Mouse (Mus musculus): ENCODE results near the gene Fam78b. TPM values are rescaled to one million over a fixed set of nuclear protein-coding genes. Genes with fewer than 3 reads are reported as not detected.

Gene Fam78b
- polyA plus RNA-seq, 1 experiment from 2014 or later, result 9.3 TPM

- H3K4me2 ChIP-seq, result no peak overlapping the region
- 80% methylated on average over 8 of the region's 8 CpGs for WGBS
- H3K27ac ChIP-seq (replicated peaks), result no peak overlapping the region
- no peak for ATAC-seq (ENCODE audit: low FRiP score)
- no peaks in the 10 kb centered on the region for H3K27me3 ChIP-seq (replicated peaks)
- no peak overlapping the region for H3K4me3 ChIP-seq (replicated peaks)
- no peaks in the 10 kb centered on the region for H3K36me3 ChIP-seq
- no peaks in the 10 kb centered on the region for H3K4me1 ChIP-seq
- H3K9ac ChIP-seq (replicated peaks), result no peak overlapping the region
- no peaks in the 10 kb centered on the region for H3K9me3 ChIP-seq (replicated peaks)
These were observed 100.8 kb downstream of the Fam78b start for GRCm38 (mm10) chr1:167102046-167102445.

GRCm38 (mm10) chr1:167102566-167102965 is 101.3 kb downstream of the Fam78b start:
- no peaks in the 10 kb centered on the region for H3K9me3 ChIP-seq (replicated peaks)
- H3K36me3 ChIP-seq, result no peaks in the 10 kb centered on the region
- WGBS, result 77% methylated on average over 9 of the region's 9 CpGs
- no peak overlapping the region for H3K27ac ChIP-seq (replicated peaks)
- no peaks in the 10 kb centered on the region for H3K4me1 ChIP-seq
- no peak overlapping the region for H3K9ac ChIP-seq (replicated peaks)
- no peak overlapping the region for H3K4me2 ChIP-seq
- no peaks in the 10 kb centered on the region for H3K27me3 ChIP-seq (replicated peaks)
- ATAC-seq (ENCODE audit: low FRiP score), result no peak
- no peak overlapping the region for H3K4me3 ChIP-seq (replicated peaks)

- no peak for ATAC-seq (ENCODE audit: low FRiP score)
- H3K9ac ChIP-seq (replicated peaks), result no peak overlapping the region
- no peak overlapping the region for H3K27ac ChIP-seq (replicated peaks)
- H3K4me2 ChIP-seq, result no peak overlapping the region
- H3K36me3 ChIP-seq, result no peaks in the 10 kb centered on the region
- H3K4me3 ChIP-seq (replicated peaks), result no peak overlapping the region
- H3K27me3 ChIP-seq (replicated peaks), result no peaks in the 10 kb centered on the region
- no peaks in the 10 kb centered on the region for H3K9me3 ChIP-seq (replicated peaks)
- H3K4me1 ChIP-seq, result no peaks in the 10 kb centered on the region
- 38% methylated on average over 5 of the region's 5 CpGs for WGBS
These were observed 103.9 kb downstream of the Fam78b start for GRCm38 (mm10) chr1:167104956-167105626.

- no peaks in the 10 kb centered on the region for H3K27me3 ChIP-seq (replicated peaks)
- no peak overlapping the region for H3K27ac ChIP-seq (replicated peaks)
- WGBS, result 87% methylated on average over 4 of the region's 4 CpGs
- no peaks in the 10 kb centered on the region for H3K9me3 ChIP-seq (replicated peaks)
- H3K4me2 ChIP-seq, result no peak overlapping the region
- no peak for ATAC-seq (ENCODE audit: low FRiP score)
- H3K4me3 ChIP-seq (replicated peaks), result no peak overlapping the region
- no peaks in the 10 kb centered on the region for H3K4me1 ChIP-seq
- H3K9ac ChIP-seq (replicated peaks), result no peak overlapping the region
- H3K36me3 ChIP-seq, result no peaks in the 10 kb centered on the region
These were observed 104.7 kb downstream of the Fam78b start for GRCm38 (mm10) chr1:167105916-167106315.

- 0 out of 2 replicates have a peak, but pooled peaks have one; percentile 21 for ATAC-seq (ENCODE audit: low FRiP score)
- Histone ChIP-seq H3K4me1 (no peaks in the 10 kb centered on the region), H3K9ac (replicated peaks) (no peak overlapping the region), H3K36me3 (no peaks in the 10 kb centered on the region), H3K9me3 (replicated peaks) (no peaks in the 10 kb centered on the region), H3K27ac (replicated peaks) (no peak overlapping the region), H3K4me3 (replicated peaks) (no peak overlapping the region), H3K27me3 (replicated peaks) (no peaks in the 10 kb centered on the region), H3K4me2 (no peak overlapping the region)
- 62% methylated on average over 8 of the region's 8 CpGs for WGBS
These were observed 107.8 kb downstream of the Fam78b start for GRCm38 (mm10) chr1:167108973-167109509.

- no peaks in the 10 kb centered on the region for H3K9me3 ChIP-seq (replicated peaks)
- WGBS, result 66% methylated on average over 4 of the region's 4 CpGs
- peaks cover 15% of the 10 kb centered on the region for H3K4me1 ChIP-seq
- no peak overlapping the region for H3K27ac ChIP-seq (replicated peaks)
- no peak overlapping the region for H3K4me3 ChIP-seq (replicated peaks)
- H3K4me2 ChIP-seq, result no peak overlapping the region
- H3K36me3 ChIP-seq, result no peaks in the 10 kb centered on the region
- H3K27me3 ChIP-seq (replicated peaks), result no peaks in the 10 kb centered on the region
- H3K9ac ChIP-seq (replicated peaks), result no peak overlapping the region
- ATAC-seq (ENCODE audit: low FRiP score), result no peak
These were observed 113.3 kb downstream of the Fam78b start for GRCm38 (mm10) chr1:167114363-167115050.

DNA sequence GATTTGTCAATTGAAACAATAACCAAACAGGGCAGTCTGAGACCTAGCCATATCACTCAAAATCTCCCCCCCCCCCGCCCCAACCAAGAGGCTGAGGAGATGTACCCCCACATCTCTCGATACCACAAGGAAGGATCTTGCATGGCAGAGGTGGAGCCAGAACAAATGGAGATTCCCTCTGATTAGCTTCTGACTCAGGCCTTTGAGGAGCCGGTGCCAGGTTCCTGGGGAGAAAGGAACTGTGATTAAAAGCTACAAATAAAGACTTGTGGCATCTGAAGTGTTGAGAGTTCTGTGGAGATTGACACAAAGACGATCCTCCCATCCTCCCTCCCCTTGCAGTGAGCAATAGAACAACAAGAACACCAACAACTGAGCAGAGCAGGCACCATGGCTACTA is 113.9 kb downstream of the Fam78b start:
- Histone ChIP-seq H3K27me3 (replicated peaks) (no peaks in the 10 kb centered on the region), H3K4me1 (peaks cover 18% of the 10 kb centered on the region), H3K4me2 (no peak overlapping the region), H3K27ac (replicated peaks) (no peak overlapping the region), H3K36me3 (no peaks in the 10 kb centered on the region), H3K4me3 (replicated peaks) (no peak overlapping the region), H3K9me3 (replicated peaks) (no peaks in the 10 kb centered on the region), H3K9ac (replicated peaks) (no peak overlapping the region)
- 39% methylated on average over 4 of the region's 4 CpGs for WGBS
- no peak for ATAC-seq (ENCODE audit: low FRiP score)

- Histone ChIP-seq H3K9ac (replicated peaks) (no peak overlapping the region), H3K4me3 (replicated peaks) (no peak overlapping the region), H3K27ac (replicated peaks) (no peak overlapping the region), H3K27me3 (replicated peaks) (no peaks in the 10 kb centered on the region), H3K9me3 (replicated peaks) (no peaks in the 10 kb centered on the region), H3K4me2 (no peak overlapping the region), H3K4me1 (peaks cover 18% of the 10 kb centered on the region), H3K36me3 (no peaks in the 10 kb centered on the region)
- no peak for ATAC-seq (ENCODE audit: low FRiP score)
- 73% methylated on average over 3 of the region's 3 CpGs for WGBS
These were observed 115.5 kb downstream of the Fam78b start for GRCm38 (mm10) chr1:167116733-167117132.

DNA sequence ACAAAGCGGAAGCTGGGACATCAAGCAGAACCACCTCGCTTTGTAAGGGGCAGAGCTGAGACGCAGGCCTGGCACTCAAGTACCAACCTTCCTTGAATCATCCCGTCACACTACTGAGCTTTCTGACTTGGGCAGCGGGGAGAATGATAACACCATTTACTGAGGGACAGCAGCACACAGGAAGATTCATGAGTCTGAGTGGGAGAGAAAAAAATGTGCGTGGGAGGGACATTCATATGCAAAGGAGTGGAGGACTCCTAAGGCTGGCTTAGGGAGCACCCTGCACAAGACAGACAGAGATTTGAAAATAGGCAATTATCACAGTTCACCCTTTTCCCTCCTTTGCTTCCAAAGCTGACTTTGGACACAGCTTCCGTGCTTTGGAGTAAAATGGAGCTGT is 117.8 kb downstream of the Fam78b start:
- Histone ChIP-seq H3K27ac (replicated peaks) (peak overlapping the region; percentile 23; the same call in 1 of the 2 replicates), H3K9me3 (replicated peaks) (no peaks in the 10 kb centered on the region), H3K4me2 (peak overlapping the region; percentile 46), H3K4me3 (replicated peaks) (no peak overlapping the region), H3K36me3 (no peaks in the 10 kb centered on the region), H3K27me3 (replicated peaks) (no peaks in the 10 kb centered on the region), H3K4me1 (peaks cover 18% of the 10 kb centered on the region), H3K9ac (replicated peaks) (no peak overlapping the region)
- ATAC-seq (ENCODE audit: low FRiP score), result no peak
- 40% methylated on average over 7 of the region's 7 CpGs for WGBS

GRCm38 (mm10) chr1:167119439-167119838 is 118.2 kb downstream of the Fam78b start:
- Histone ChIP-seq H3K27ac (replicated peaks) (peak overlapping the region; percentile 28; the same call in 1 of the 2 replicates), H3K9ac (replicated peaks) (no peak overlapping the region)
- WGBS, result 25% methylated on average over 8 of the region's 8 CpGs

DNA sequence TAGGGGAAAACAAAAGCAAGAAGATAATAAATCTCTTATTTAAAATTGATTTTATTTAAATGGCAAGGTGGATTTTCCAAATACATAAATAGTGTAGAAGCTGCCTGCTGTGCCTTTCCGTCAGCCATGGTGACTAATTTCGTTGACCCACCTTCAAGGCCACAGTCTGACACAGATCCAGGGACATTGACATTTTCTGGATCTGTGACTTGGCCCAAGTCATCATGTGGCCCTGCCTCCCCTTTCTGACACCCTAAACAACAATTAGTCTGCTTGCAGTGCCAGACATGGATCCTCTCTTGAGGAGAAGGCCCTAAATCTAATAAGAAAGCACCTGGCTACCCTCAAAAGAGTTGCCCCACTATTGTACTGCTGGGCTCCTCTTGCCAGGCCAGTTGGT is 121.2 kb downstream of the Fam78b start:
- Histone ChIP-seq H3K9me3 (replicated peaks) (no peaks in the 10 kb centered on the region), H3K27ac (replicated peaks) (no peak overlapping the region), H3K4me1 (peaks cover 14% of the 10 kb centered on the region), H3K36me3 (no peaks in the 10 kb centered on the region), H3K9ac (replicated peaks) (no peak overlapping the region), H3K27me3 (replicated peaks) (no peaks in the 10 kb centered on the region), H3K4me2 (no peak overlapping the region), H3K4me3 (replicated peaks) (no peak overlapping the region)
- no peak for ATAC-seq (ENCODE audit: low FRiP score)
- WGBS, result 85% methylated on average over 2 of the region's 2 CpGs

More at GRCm38 (mm10) chr1:167119439-167119838, 118.2 kb downstream of the Fam78b start:
- H3K4me2 ChIP-seq, result peak overlapping the region; percentile 46
- H3K36me3 ChIP-seq, result no peaks in the 10 kb centered on the region
- no peaks in the 10 kb centered on the region for H3K27me3 ChIP-seq (replicated peaks)
- peak; percentile 61 for ATAC-seq (ENCODE audit: low FRiP score)
- no peak overlapping the region for H3K4me3 ChIP-seq (replicated peaks)
- H3K9me3 ChIP-seq (replicated peaks), result no peaks in the 10 kb centered on the region
- H3K4me1 ChIP-seq, result peaks cover 17% of the 10 kb centered on the region

- Histone ChIP-seq H3K9me3 (replicated peaks) (no peaks in the 10 kb centered on the region), H3K4me2 (no peak overlapping the region), H3K9ac (replicated peaks) (no peak overlapping the region), H3K27me3 (replicated peaks) (no peaks in the 10 kb centered on the region), H3K36me3 (no peaks in the 10 kb centered on the region), H3K4me1 (peaks cover 13% of the 10 kb centered on the region), H3K4me3 (replicated peaks) (no peak overlapping the region), H3K27ac (replicated peaks) (no peak overlapping the region)
- no peak for ATAC-seq (ENCODE audit: low FRiP score)
These were observed 122.3 kb downstream of the Fam78b start for GRCm38 (mm10) chr1:167123551-167123950.
